Mouse (Mus musculus) G1E (cell line): ENCODE results near the gene Cog1. TPM values are rescaled to one million over a fixed set of nuclear protein-coding genes. Genes with fewer than 3 reads are reported as not detected.
"Not testable (repeated sequence)": the region's sequence is repeated elsewhere in the genome, so short reads cannot be mapped to it uniquely, and the experiment has no call there.

Experiments used
- ATAC-seq: 2 replicates; pipeline ENCODE4 v1.8.0; 2016; ENCODE audit warnings: mild to moderate bottlenecking; ENCODE audit not compliant: insufficient number of reproducible peaks, poor library complexity, low FRiP score, severe bottlenecking; ENCODE audit errors: extremely low read depth
- DNase-seq: peaks from one replicate; pipeline ENCODE4 v3.0.0; 2012; ENCODE audit warnings: low spot score
- H3K27me3 ChIP-seq: 2 replicates; pipeline ENCODE4 v1.6.1; 2012; ENCODE audit warnings: mild to moderate bottlenecking, low read length, inconsistent platforms; ENCODE audit not compliant: insufficient read depth
- H3K36me3 ChIP-seq: replicated peaks from 2 replicates; pipeline ENCODE3; 2012; ENCODE audit warnings: mild to moderate bottlenecking, inconsistent platforms
- H3K4me1 ChIP-seq: 2 replicates; pipeline ENCODE4 v1.6.1; 2012; ENCODE audit warnings: low read depth, low read length, inconsistent platforms, mixed read lengths; ENCODE audit not compliant: insufficient read depth
- H3K4me3 ChIP-seq: 2 replicates; pipeline ENCODE4 v1.5.1; 2012; ENCODE audit warnings: low read depth, mild to moderate bottlenecking, inconsistent platforms, low read length, moderate library complexity, mixed read lengths
- H3K9me3 ChIP-seq: replicated peaks from 2 replicates; pipeline ENCODE4 v1.6.1; 2012; ENCODE audit warnings: inconsistent platforms
- CTCF ChIP-seq: IDR thresholded peaks from 2 replicates; pipeline ENCODE4 v1.5.1; 2012; ENCODE audit warnings: low read depth, low read length, inconsistent platforms, mixed read lengths
- GATA1 ChIP-seq: IDR thresholded peaks from 2 replicates; pipeline ENCODE4 v1.6.1; 2012; ENCODE audit warnings: borderline replicate concordance, low read length, inconsistent platforms, mixed read lengths
- GATA2 ChIP-seq: IDR thresholded peaks from 2 replicates; pipeline ENCODE4 v1.6.1; 2012; ENCODE audit warnings: low read depth, low read length, inconsistent platforms, borderline replicate concordance
- POLR2AphosphoS5 ChIP-seq: IDR thresholded peaks from 2 replicates; pipeline ENCODE4 v1.6.1; 2012; ENCODE audit warnings: low read depth, low read length, inconsistent platforms; ENCODE audit not compliant: insufficient replicate concordance
- TAL1 ChIP-seq: conservative IDR thresholded peaks from 2 replicates; pipeline ENCODE4 v1.6.1; 2012; ENCODE audit warnings: low read depth, low read length, inconsistent platforms, mixed read lengths
- polyA plus RNA-seq: library from polyadenylated mRNA; stranded (reverse); fragments of >175 nt; gene quantifications from 2 replicates; pipeline ENCODE4 v1.2.3, GENCODE M21; 2012
- total RNA-seq, 2 experiments: library from RNA; stranded (forward) in 1 of 2; stranded (reverse) in 1 of 2; fragments of 200-1000 nt in 1 of 2; fragments of >200 nt in 1 of 2; fragmentation: Nextera tagmentation in 1 of 2; gene quantifications; 2 replicates each; pipeline ENCODE4 v1.2.3; 2014 to 2017

The Cog1 gene
- total and polyA plus RNA-seq, 3 experiments = 22.4 to 33.3 (median 30.9) TPM

GRCm38 (mm10) chr11:113654105-113654504, 5.1 kb downstream of the Cog1 start:
- H3K27me3 ChIP-seq = no peaks in the 10 kb centered on the region
- H3K9me3 ChIP-seq = no peaks in the 10 kb centered on the region
- TF ChIP-seq POLR2AphosphoS5 (no peak), TAL1 (no peak), GATA2 (no peak), GATA1 (no peak)
- DNase-seq (no peak), ATAC-seq (no peak)
- H3K4me1 ChIP-seq = peaks cover 35% of the 10 kb centered on the region
- H3K36me3 ChIP-seq = peaks cover 82% of the 10 kb centered on the region
- no peak overlapping the region for H3K4me3 ChIP-seq

- Histone ChIP-seq H3K4me3 (no peak overlapping the region), H3K36me3 (peaks cover 88% of the 10 kb centered on the region), H3K27me3 (no peaks in the 10 kb centered on the region), H3K4me1 (peaks cover 34% of the 10 kb centered on the region), H3K9me3 (no peaks in the 10 kb centered on the region)
- DNase-seq (no peak), ATAC-seq (no peak)
- TF ChIP-seq GATA2 = no peak
- TF ChIP-seq TAL1 = no peak
- no peak for TF ChIP-seq GATA1
- TF ChIP-seq CTCF = no peak
- TF ChIP-seq POLR2AphosphoS5 = no peak
These were observed 5.7 kb downstream of the Cog1 start for GRCm38 (mm10) chr11:113654561-113655270.

- no peak overlapping the region for H3K4me3 ChIP-seq
- no peaks in the 10 kb centered on the region for H3K27me3 ChIP-seq
- ATAC-seq (no peak), DNase-seq (no peak)
- peaks cover 96% of the 10 kb centered on the region for H3K36me3 ChIP-seq
- H3K4me1 ChIP-seq = peaks cover 22% of the 10 kb centered on the region
- TF ChIP-seq CTCF = no peak
- no peak for TF ChIP-seq TAL1
- TF ChIP-seq GATA2 = no peak
- TF ChIP-seq POLR2AphosphoS5 = no peak
- no peaks in the 10 kb centered on the region for H3K9me3 ChIP-seq
These were observed 7.6 kb downstream of the Cog1 start for GRCm38 (mm10) chr11:113656511-113656932.

GRCm38 (mm10) chr11:113657221-113657620, 8.3 kb downstream of the Cog1 start:
- H3K36me3 ChIP-seq = peaks cover 96% of the 10 kb centered on the region
- DNase-seq = no peak
- TF ChIP-seq POLR2AphosphoS5 = no peak; the same call in 1 of the 2 replicates
- no peak for TF ChIP-seq TAL1
- TF ChIP-seq GATA2 = no peak
- TF ChIP-seq CTCF = no peak
- TF ChIP-seq GATA1 = no peak
- no peak overlapping the region for H3K4me3 ChIP-seq
- no peaks in the 10 kb centered on the region for H3K27me3 ChIP-seq
- ATAC-seq = no peak
- peaks cover 22% of the 10 kb centered on the region for H3K4me1 ChIP-seq
- H3K9me3 ChIP-seq = no peaks in the 10 kb centered on the region

GRCm38 (mm10) chr11:113658319-113658718, 9.3 kb downstream of the Cog1 start:
- no peak overlapping the region for H3K4me3 ChIP-seq
- no peak for TF ChIP-seq TAL1
- TF ChIP-seq CTCF = no peak
- TF ChIP-seq GATA1 = no peak
- TF ChIP-seq POLR2AphosphoS5 = no peak
- TF ChIP-seq GATA2 = no peak
- ATAC-seq (no peak), DNase-seq (no peak)
- peaks cover 91% of the 10 kb centered on the region for H3K36me3 ChIP-seq
- H3K4me1 ChIP-seq = peaks cover 22% of the 10 kb centered on the region
- no peaks in the 10 kb centered on the region for H3K9me3 ChIP-seq
- no peaks in the 10 kb centered on the region for H3K27me3 ChIP-seq

GRCm38 (mm10) chr11:113658763-113659162, 9.8 kb downstream of the Cog1 start:
- DNase-seq (no peak), ATAC-seq (no peak)
- Histone ChIP-seq H3K4me1 (peaks cover 23% of the 10 kb centered on the region), H3K4me3 (no peak overlapping the region), H3K27me3 (no peaks in the 10 kb centered on the region), H3K36me3 (peaks cover 91% of the 10 kb centered on the region), H3K9me3 (no peaks in the 10 kb centered on the region)
- TF ChIP-seq GATA2 (no peak), TAL1 (no peak), GATA1 (no peak), POLR2AphosphoS5 (no peak), CTCF (no peak)

- DNase-seq, H3K27me3 ChIP-seq, H3K4me3 ChIP-seq, H3K9me3 ChIP-seq, ATAC-seq: not testable (repeated sequence)
- Histone ChIP-seq H3K36me3 (peaks cover 91% of the 10 kb centered on the region), H3K4me1 (peaks cover 29% of the 10 kb centered on the region)
These were observed 11.2 kb downstream of the Cog1 start for GRCm38 (mm10) chr11:113660213-113660612.
